Mouse (Mus musculus) stomach, embryonic 16.5 days (tissue): ENCODE results near the gene Wsb1. TPM values are rescaled to one million over a fixed set of nuclear protein-coding genes. Genes with fewer than 3 reads are reported as not detected.

Experiments
- ATAC-seq: fragments of 200-750 bp; cut with Nextera tagmentation; 2 replicates; pipeline ENCODE4 v1.8.0; 2017; ENCODE audit warnings: moderate number of reproducible peaks, moderate TSS enrichment; ENCODE audit not compliant: insufficient read depth, low FRiP score
- H3K27ac ChIP-seq: fragments of 300-500 bp; sonication (generic); 2 replicates; pipeline ENCODE4 v1.5.1; 2014; ENCODE audit warnings: low read length
- H3K27me3 ChIP-seq: fragments of 300-500 bp; sonication (generic); 2 replicates; pipeline ENCODE4 v1.6.1; 2014; ENCODE audit warnings: low read length, control low read depth, mixed read lengths; ENCODE audit not compliant: control insufficient read depth, insufficient read depth
- H3K36me3 ChIP-seq: fragments of 300-500 bp; sonication (generic); 2 replicates; pipeline ENCODE4 v1.6.1; 2014; ENCODE audit warnings: low read length; ENCODE audit not compliant: control insufficient read depth, insufficient read depth
- H3K4me1 ChIP-seq: fragments of 300-500 bp; sonication (generic); 2 replicates; pipeline ENCODE4 v1.6.1; 2014; ENCODE audit warnings: low read length, control low read depth, mixed read lengths; ENCODE audit not compliant: control insufficient read depth, insufficient read depth
- H3K4me2 ChIP-seq: fragments of 300-500 bp; sonication (generic); 2 replicates; pipeline ENCODE4 v1.6.1; 2014; ENCODE audit warnings: low read depth, low read length, mixed read lengths
- H3K4me3 ChIP-seq: fragments of 300-500 bp; sonication (generic); replicated peaks from 2 replicates; pipeline ENCODE4 v1.5.1; 2014; ENCODE audit warnings: mild to moderate bottlenecking, low read length
- H3K9ac ChIP-seq: fragments of 300-500 bp; sonication (generic); 2 replicates; pipeline ENCODE4 v1.6.1; 2014; ENCODE audit warnings: low read length
- H3K9me3 ChIP-seq: fragments of 300-500 bp; sonication (generic); replicated peaks from 2 replicates; pipeline ENCODE4 v1.6.1; 2016; ENCODE audit warnings: low read length, control low read depth; ENCODE audit not compliant: control insufficient read depth
- WGBS: fragments of 180-500 bp; shearing (Covaris S2); extraction: QIAGEN DNeasy Blood & Tissue Kit; methylation state at CpG from one replicate; pipeline ENCODE4 v1.1.7; 2014; 5-methylcytosine and 5-hydroxymethylcytosine counted together
- polyA plus RNA-seq: library from polyadenylated mRNA; unstranded; fragments of >200 nt; fragmentation: Nextera tagmentation; extraction: Ambion mirVana; gene quantifications from 2 replicates; pipeline ENCODE4 v1.2.1, GENCODE M21; 2015

Wsb1 gene
- polyA plus RNA-seq, 1 experiment from 2014 or later: 192 TPM

GRCm38 (mm10) chr11:79196876-79197845 lies 57.3 kb downstream of the Wsb1 start:
- ATAC-seq: no peak
- 74% methylated on average over 13 of the region's 13 CpGs for WGBS
- Histone ChIP-seq H3K4me2 (no peak overlapping the region), H3K4me3 (no peak overlapping the region), H3K36me3 (no peaks in the 10 kb centered on the region), H3K4me1 (peaks cover 5% of the 10 kb centered on the region; the same call in 1 of the 2 replicates), H3K27me3 (no peaks in the 10 kb centered on the region), H3K27ac (no peak overlapping the region), H3K9me3 (no peaks in the 10 kb centered on the region; the same call in 1 of the 2 replicates), H3K9ac (no peak overlapping the region)

DNA sequence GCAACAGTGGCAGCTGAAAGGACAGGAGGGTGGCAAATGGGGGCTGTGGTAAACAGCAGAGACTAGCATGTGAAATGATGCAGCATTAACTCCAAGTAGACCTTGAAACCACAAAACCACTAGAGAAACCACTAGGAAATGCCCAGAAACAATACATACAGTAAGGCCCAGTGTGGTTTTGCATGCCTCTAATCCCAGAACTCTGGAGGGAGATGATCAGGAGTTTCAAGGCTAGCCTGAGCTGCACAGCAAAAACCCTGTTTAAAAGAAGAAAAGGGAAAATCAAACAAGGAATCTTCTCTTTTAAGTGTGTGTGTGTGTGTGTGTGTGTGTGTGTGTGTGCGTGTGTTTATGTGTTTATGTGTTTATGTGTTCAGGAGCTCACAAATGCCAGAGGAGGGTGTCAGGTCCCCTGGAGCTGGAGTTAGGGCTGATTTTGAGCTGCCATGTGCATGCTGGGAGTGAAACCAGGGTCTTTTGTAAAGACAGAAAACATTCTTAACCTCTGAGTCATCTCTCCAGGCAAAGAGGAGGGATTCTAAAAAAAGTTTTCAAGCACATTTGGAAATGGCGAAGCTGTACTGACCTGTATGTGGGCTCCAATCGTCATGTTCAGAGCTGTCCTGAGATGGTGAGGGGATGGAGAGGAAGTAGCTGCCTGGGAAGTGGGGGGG lies 58.1 kb downstream of the Wsb1 start:
- WGBS: 43% methylated on average over 3 of the region's 3 CpGs
- Histone ChIP-seq H3K27ac (no peak overlapping the region), H3K4me2 (no peak overlapping the region), H3K4me1 (peaks cover 5% of the 10 kb centered on the region; the same call in 1 of the 2 replicates), H3K9ac (no peak overlapping the region), H3K4me3 (no peak overlapping the region), H3K9me3 (no peaks in the 10 kb centered on the region; the same call in 1 of the 2 replicates), H3K27me3 (no peaks in the 10 kb centered on the region), H3K36me3 (no peaks in the 10 kb centered on the region)
- ATAC-seq: peak; percentile 45; the same call in 1 of the 2 replicates

DNA sequence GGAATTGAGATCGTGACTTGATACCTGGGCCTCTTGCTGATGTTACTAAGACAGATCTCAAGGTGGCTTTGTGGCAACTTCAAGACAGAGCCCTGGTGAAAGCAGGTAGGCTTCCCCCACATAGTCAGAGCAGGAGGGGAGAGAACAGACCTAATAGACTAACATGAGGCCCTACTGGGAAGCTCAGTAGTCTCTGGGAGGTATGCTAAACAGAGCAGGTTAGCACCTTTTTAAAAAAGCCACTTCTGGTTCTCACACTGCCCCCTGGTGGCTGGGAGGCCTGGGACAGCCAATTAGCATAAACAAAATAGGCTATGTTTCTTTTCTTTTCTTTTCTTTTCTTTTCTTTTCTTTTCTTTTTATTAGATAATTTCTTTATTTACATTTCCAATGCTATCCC lies 62.3 kb downstream of the Wsb1 start:
- Histone ChIP-seq H3K36me3 (no peaks in the 10 kb centered on the region), H3K27me3 (no peaks in the 10 kb centered on the region), H3K4me2 (no peak overlapping the region), H3K9ac (no peak overlapping the region), H3K27ac (no peak overlapping the region), H3K4me3 (no peak overlapping the region), H3K4me1 (peaks cover 10% of the 10 kb centered on the region; the same call in 1 of the 2 replicates), H3K9me3 (no peaks in the 10 kb centered on the region; the same call in 1 of the 2 replicates)
- ATAC-seq: no peak
- WGBS: 84% methylated on average over 1 of the region's 1 CpGs

GRCm38 (mm10) chr11:79191214-79191613 lies 63.3 kb downstream of the Wsb1 start:
- no peaks in the 10 kb centered on the region for H3K36me3 ChIP-seq
- H3K9me3 ChIP-seq: no peaks in the 10 kb centered on the region; the same call in 1 of the 2 replicates
- no peak overlapping the region for H3K4me2 ChIP-seq
- peak; percentile 48; the same call in 1 of the 2 replicates for ATAC-seq
- no peaks in the 10 kb centered on the region for H3K27me3 ChIP-seq
- 75% methylated on average over 4 of the region's 4 CpGs for WGBS
- no peak overlapping the region for H3K27ac ChIP-seq
- no peak overlapping the region for H3K9ac ChIP-seq
- no peak overlapping the region for H3K4me3 ChIP-seq
- H3K4me1 ChIP-seq: peaks cover 5% of the 10 kb centered on the region; the same call in 1 of the 2 replicates

DNA sequence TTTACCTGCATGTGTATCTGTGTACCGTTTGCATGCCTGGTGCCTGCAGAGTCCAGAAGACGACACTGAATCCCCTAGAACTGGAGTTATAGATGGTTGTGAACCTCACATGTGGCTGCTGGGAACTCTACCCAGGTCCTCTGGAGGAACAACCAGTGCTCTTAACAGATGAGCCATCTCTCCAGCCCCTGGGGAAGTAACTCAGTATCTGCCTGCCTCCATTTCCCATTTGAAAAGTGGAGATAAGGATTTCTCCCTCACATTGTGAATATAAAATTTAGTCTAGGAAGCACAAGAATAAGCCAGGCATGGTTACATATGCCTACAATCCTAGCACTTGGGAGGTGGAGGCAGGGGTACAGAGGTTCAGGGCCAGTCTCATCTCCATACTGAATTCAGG lies 64.2 kb downstream of the Wsb1 start:
- H3K4me2 ChIP-seq: no peak overlapping the region
- no peak overlapping the region for H3K9ac ChIP-seq
- no peak overlapping the region for H3K27ac ChIP-seq
- H3K4me3 ChIP-seq: no peak overlapping the region
- no peaks in the 10 kb centered on the region; the same call in 1 of the 2 replicates for H3K9me3 ChIP-seq
- WGBS: 87% methylated on average over 2 of the region's 2 CpGs
- H3K4me1 ChIP-seq: peaks cover 5% of the 10 kb centered on the region; the same call in 1 of the 2 replicates
- no peaks in the 10 kb centered on the region for H3K36me3 ChIP-seq
- no peaks in the 10 kb centered on the region for H3K27me3 ChIP-seq
- no peak for ATAC-seq

Other genes starting within 250 kb of the Wsb1 start
- gene Ksr1, start 108.3 kb downstream of the Wsb1 start, polyA plus RNA-seq: 2.1 and 3.2 TPM in 2 replicates
- not detected in 2 replicates for gene Gm9964, start 42.2 kb upstream of the Wsb1 start, polyA plus RNA-seq
- gene Nf1, start 85.0 kb upstream of the Wsb1 start, polyA plus RNA-seq: 3.2 and 4.1 TPM in 2 replicates
- 0.12 and 0.28 TPM in 2 replicates for gene Omg, start 249.4 kb upstream of the Wsb1 start, polyA plus RNA-seq